Mouse (Mus musculus) CD4-positive naive resting alpha-beta T cell, adult 76 days (primary cell): ENCODE measurements around the gene Igsf9b. TPM values are rescaled to one million over a fixed set of nuclear protein-coding genes. Genes with fewer than 3 reads are reported as not detected.

ENCODE experiments used
- total RNA-seq: library from RNA; stranded (reverse); gene quantifications from one replicate; pipeline ENCODE4 v1.2.4, GENCODE M21; 2023

Gene Igsf9b
- total RNA-seq: not detected

GRCm38 (mm10) chr9:27298411-27299285 is at the start of gene Igsf9b:
Igsf9b (plus strand) TSS chr9:27299204.

GRCm38 (mm10) chr9:27396500-27396899 is 97.5 kb downstream of the Igsf9b start, which contains the start of gene Spata19:
Spata19 (plus strand) TSS chr9:27396800.

Other genes with a start within 250 kb of the Igsf9b start
- not detected for gene Jam3, start 143.8 kb upstream of the Igsf9b start, total RNA-seq
- not detected for gene Spata19, start 97.6 kb downstream of the Igsf9b start, total RNA-seq